Mouse (Mus musculus) lung, postnatal 0 days (tissue): Measurements from ENCODE around the gene 6030468B19Rik.

ENCODE experiments used
- CTCF ChIP-seq: IDR thresholded peaks from 2 replicates; pipeline ENCODE4 v1.5.1; 2016; ENCODE audit warnings: antibody characterized with exemption, mild to moderate bottlenecking
- EP300 ChIP-seq: IDR thresholded peaks from 2 replicates; pipeline ENCODE4 v1.6.1; 2016; ENCODE audit warnings: antibody characterized with exemption, mild to moderate bottlenecking, control low read depth

DNA sequence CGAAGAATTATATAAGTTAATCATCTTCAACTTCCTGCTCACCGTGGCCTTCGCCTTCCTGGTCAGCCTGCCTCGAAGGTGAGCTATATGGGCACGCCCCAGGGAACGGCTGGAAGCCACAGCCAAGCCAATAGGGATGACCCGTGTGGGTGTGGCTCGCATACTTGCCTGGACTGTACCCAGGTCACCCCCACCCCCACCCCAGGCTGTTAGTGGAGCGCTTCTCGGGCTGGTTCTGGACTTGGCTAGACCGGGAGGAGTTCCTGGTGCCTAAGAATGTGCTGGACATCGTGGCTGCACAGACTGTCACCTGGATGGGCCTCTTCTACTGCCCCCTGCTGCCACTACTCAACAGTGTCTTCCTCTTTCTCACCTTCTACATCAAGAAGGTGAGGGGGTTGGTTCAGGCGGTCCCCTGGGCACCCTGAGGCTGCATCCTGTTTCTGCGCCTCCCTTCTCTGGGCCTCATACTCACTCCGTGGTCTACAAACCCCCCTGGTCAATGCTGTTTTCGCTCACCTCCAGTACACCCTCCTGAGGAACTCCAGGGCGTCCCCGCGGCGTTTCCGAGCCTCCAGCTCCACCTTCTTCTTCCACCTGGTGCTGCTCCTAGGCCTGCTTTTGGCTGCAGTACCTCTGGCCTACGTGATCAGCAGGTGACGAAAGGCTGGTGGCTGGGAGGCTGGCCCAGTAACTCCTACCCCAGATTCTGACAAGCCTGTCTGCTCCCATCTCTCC, 6.6 kb upstream of the 6030468B19Rik start:
- TF ChIP-seq CTCF (peak; percentile 48), EP300 (no peak)
